Mouse (Mus musculus) hindbrain, embryonic 11.5 days (tissue): Measurements from ENCODE around the gene Gm21762. TPM values are rescaled to one million over a fixed set of nuclear protein-coding genes. Genes with fewer than 3 reads are reported as not detected.
A peak's percentile ranks its signal among the peaks of the same experiment; 100 is the strongest.
"Not testable (repeated sequence)": the region's sequence is repeated elsewhere in the genome, so short reads cannot be mapped to it uniquely, and the experiment has no call there.

Source experiments
- ATAC-seq: fragments of 200-750 bp; cut with Nextera tagmentation; 2 replicates; pipeline ENCODE4 v1.8.0; 2017; ENCODE audit warnings: mild to moderate bottlenecking, moderate TSS enrichment, moderate library complexity; ENCODE audit not compliant: low FRiP score
- DNase-seq: peaks from one replicate; pipeline ENCODE4 v3.0.0-alpha.2; 2015; ENCODE audit warnings: low spot score
- H3K27ac ChIP-seq: fragments of 300-500 bp; sonication (generic); 2 replicates; pipeline ENCODE4 v1.5.1; 2014; ENCODE audit warnings: mild to moderate bottlenecking, low read depth, low read length
- H3K27me3 ChIP-seq: fragments of 300-500 bp; sonication (generic); 2 replicates; pipeline ENCODE4 v1.6.1; 2014; ENCODE audit warnings: mild to moderate bottlenecking, low read length, moderate library complexity, mixed read lengths; ENCODE audit not compliant: control insufficient read depth, insufficient read depth
- H3K36me3 ChIP-seq: fragments of 300-500 bp; sonication (generic); 2 replicates; pipeline ENCODE4 v1.6.1; 2014; ENCODE audit warnings: mild to moderate bottlenecking, low read length, moderate library complexity, mixed read lengths; ENCODE audit not compliant: control insufficient read depth, insufficient read depth
- H3K4me1 ChIP-seq: fragments of 300-500 bp; sonication (generic); replicated peaks from 2 replicates; pipeline ENCODE4 v1.6.1; 2014; ENCODE audit warnings: low read length, mixed read lengths; ENCODE audit not compliant: control insufficient read depth, insufficient read depth
- H3K4me2 ChIP-seq: fragments of 300-500 bp; sonication (generic); replicated peaks from 2 replicates; pipeline ENCODE4 v1.6.1; 2014; ENCODE audit warnings: mild to moderate bottlenecking, low read depth, low read length
- H3K4me3 ChIP-seq: fragments of 300-500 bp; sonication (generic); 2 replicates; pipeline ENCODE4 v1.5.1; 2014; ENCODE audit warnings: low read depth, low read length
- H3K9ac ChIP-seq: fragments of 300-500 bp; sonication (generic); 2 replicates; pipeline ENCODE4 v1.6.1; 2014; ENCODE audit warnings: low read depth, low read length
- H3K9me3 ChIP-seq: fragments of 300-500 bp; sonication (generic); 2 replicates; pipeline ENCODE4 v1.6.1; 2016; ENCODE audit warnings: low read length; ENCODE audit not compliant: control insufficient read depth
- WGBS: fragments of 180-500 bp; shearing (Covaris S2); extraction: QIAGEN DNeasy Blood & Tissue Kit; methylation state at CpG from one replicate; pipeline ENCODE4 v1.1.7; 2014; 5-methylcytosine and 5-hydroxymethylcytosine counted together
- polyA plus RNA-seq: library from polyadenylated mRNA; unstranded; fragments of >200 nt; fragmentation: Nextera tagmentation; extraction: Ambion mirVana; gene quantifications from 2 replicates; pipeline ENCODE4 v1.2.1, GENCODE M21; 2014

The Gm21762 gene
- polyA plus RNA-seq, 1 experiment from 2014 or later: not detected

DNA sequence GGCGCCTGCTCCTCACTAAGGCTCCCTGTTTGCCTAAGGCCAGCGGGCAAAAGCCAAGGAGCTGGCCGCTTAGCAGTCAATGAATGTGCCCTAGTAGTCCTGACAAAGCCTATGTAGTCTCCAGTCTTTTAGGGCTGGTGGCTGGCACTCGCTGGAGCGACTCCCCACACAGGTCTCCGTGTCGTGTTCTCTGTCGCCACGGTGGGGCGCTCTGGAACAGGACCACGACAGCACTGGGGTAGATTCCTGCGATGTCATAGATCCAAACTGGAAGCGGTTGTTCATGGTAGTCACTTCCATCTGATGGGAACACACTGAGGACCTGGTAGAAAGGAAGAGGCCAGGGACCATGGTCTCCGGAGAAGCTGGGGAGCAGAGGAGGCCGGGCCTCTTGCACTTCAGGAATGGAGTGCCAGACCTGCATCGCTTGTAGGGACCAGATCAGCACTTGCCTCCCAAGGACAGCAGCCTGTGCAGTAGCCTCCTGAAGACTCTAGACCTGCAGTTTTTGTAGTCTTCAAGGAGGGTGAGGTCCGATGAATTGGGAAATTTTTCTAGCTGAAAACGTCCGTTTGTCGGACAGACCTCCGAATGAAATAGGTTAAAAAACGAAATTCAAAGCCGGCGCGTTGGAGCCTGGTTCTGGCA, 7.4 kb upstream of the Gm21762 start:
- not testable (repeated sequence) for H3K27me3 ChIP-seq, H3K4me3 ChIP-seq, H3K4me2 ChIP-seq, ATAC-seq, H3K36me3 ChIP-seq, H3K9me3 ChIP-seq, H3K9ac ChIP-seq, H3K4me1 ChIP-seq, DNase-seq, H3K27ac ChIP-seq
- 93% methylated on average over 16 of the region's 25 CpGs for WGBS

DNA sequence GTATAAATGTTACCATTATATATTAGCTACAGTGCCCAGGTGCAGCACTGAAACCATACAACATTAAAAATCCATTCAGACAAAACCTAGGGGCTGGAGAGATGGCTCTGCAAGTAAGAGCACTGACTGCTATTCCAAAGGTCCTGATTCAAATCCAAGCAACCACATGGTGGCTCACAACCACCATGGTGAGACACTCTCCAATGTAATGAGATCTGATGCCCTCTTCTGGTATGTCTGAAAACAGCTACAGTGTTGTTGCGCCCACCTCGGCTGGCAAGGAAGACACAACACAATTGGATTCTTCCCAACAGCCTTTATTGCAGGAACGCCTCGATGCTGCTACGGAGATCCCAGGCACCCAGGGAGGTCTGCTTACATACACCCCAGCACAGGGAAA, 5.2 kb upstream of the Gm21762 start:
- H3K4me3 ChIP-seq, H3K36me3 ChIP-seq, H3K9ac ChIP-seq, DNase-seq, H3K27me3 ChIP-seq, H3K27ac ChIP-seq, H3K4me2 ChIP-seq, H3K4me1 ChIP-seq, H3K9me3 ChIP-seq: not testable (repeated sequence)
- 0 out of 2 replicates have a peak, but pooled peaks have one; percentile 12 for ATAC-seq
- WGBS: 90% methylated on average over 5 of the region's 5 CpGs

DNA sequence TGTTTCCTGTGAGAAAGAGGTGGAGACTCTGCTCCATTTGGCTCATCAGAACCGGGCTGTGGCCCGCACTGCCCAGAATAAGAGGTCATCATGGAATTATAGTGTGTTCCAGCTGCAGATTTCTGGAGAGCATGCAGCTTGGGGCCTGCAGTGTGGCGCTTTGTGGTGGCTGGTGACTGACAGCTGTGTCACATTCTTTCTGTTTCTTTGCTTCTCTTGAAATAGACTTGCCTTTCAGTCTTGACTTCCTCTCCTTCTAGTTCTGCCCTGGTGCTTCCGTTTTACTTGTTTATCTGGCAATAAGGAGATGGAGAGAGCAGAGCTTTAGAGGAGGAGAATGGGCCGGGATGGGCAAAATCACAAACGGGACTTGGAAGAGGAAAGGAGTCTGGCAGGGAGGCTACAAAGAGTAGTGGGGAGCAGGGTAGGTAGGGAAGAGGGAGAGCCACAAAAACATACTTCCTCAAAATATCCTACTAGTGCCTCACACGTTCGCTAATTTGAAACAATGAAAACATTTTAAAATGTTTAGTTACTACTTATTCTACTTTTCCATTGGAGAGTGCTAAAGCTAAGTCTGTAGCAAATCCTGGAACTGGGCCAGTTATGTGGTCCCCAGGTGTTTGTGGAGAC, 19.4 kb downstream of the Gm21762 start:
- ATAC-seq, H3K9me3 ChIP-seq, H3K36me3 ChIP-seq, H3K9ac ChIP-seq, DNase-seq, H3K4me1 ChIP-seq, H3K4me3 ChIP-seq, H3K4me2 ChIP-seq, H3K27ac ChIP-seq, H3K27me3 ChIP-seq: not testable (repeated sequence)
- WGBS: 84% methylated on average over 7 of the region's 8 CpGs

DNA sequence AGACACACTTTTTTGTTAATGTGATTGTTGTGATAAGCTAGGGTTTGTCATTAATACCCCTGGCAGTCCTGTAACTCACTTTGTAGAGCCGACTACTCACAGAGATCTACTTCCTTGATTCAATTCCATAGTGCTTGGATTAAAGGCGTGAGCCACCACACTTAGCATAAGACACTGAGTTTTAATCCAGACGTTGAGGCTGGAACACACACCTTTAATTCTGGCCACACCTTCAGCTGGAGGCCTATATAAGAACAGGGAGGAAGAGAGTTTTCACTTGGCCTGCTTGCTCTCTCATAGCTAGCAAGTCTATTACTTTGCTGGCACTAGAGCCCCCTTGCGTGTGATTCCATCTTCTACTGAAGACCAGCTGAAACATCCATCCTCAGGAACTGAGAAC, 43.6 kb downstream of the Gm21762 start, which contains the start of gene Gm21818:
Gene Gm21818, plus strand, starts transcription at position 301 of the 400 bp plus-strand sequence.
- H3K27ac ChIP-seq, H3K27me3 ChIP-seq, H3K36me3 ChIP-seq, H3K9ac ChIP-seq, H3K4me3 ChIP-seq, H3K4me1 ChIP-seq, H3K4me2 ChIP-seq, DNase-seq, H3K9me3 ChIP-seq, ATAC-seq: not testable (repeated sequence)
- WGBS: 81% methylated on average over 4 of the region's 4 CpGs

DNA sequence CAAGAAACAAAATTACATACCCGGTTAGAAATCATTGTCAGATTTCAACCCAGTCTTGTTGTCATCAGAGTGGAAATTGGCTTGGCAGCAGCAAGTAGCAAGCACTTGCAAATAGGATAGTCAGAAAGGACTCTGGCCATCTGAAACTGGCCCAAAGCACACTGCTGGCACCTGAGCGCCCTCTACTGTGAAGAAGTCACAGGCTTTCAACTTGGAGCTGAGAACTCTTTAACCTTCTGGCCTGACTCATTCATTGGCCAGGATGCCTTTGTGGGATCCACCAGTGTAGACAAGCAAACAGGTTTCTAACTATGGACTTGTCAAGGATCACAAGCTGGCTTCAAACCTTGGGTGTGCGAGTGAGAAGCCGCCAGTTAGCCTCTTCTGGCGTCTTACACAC, 47.4 kb downstream of the Gm21762 start:
- WGBS: 53% methylated on average over 5 of the region's 5 CpGs
- not testable (repeated sequence) for ATAC-seq, H3K4me1 ChIP-seq, H3K4me3 ChIP-seq, DNase-seq, H3K9ac ChIP-seq, H3K9me3 ChIP-seq, H3K27me3 ChIP-seq, H3K27ac ChIP-seq, H3K4me2 ChIP-seq, H3K36me3 ChIP-seq

Other genes with a start within 250 kb of the Gm21762 start
- not detected in 2 replicates for gene Gm36079, start 188.9 kb downstream of the Gm21762 start, polyA plus RNA-seq
- gene Gm21188, start 163.8 kb downstream of the Gm21762 start, polyA plus RNA-seq: not detected in 2 replicates
- not detected in 2 replicates for gene Gm20767, start 75.7 kb downstream of the Gm21762 start, polyA plus RNA-seq
- not detected in 2 replicates for gene Gm21818, start 43.5 kb downstream of the Gm21762 start, polyA plus RNA-seq
- gene Gm21731, start 23.2 kb upstream of the Gm21762 start, polyA plus RNA-seq: not detected in 2 replicates
- not detected in 2 replicates for gene AF067061, start 47.2 kb upstream of the Gm21762 start, polyA plus RNA-seq
- 0.11 and 0.13 TPM in 2 replicates for gene BC147527, start 84.4 kb upstream of the Gm21762 start, polyA plus RNA-seq
- gene Tcstv3, start 100.9 kb upstream of the Gm21762 start, polyA plus RNA-seq: not detected in 2 replicates